Comparison of ENCODE assay signal across 9 mouse cellular contexts in the genomic region with DNA sequence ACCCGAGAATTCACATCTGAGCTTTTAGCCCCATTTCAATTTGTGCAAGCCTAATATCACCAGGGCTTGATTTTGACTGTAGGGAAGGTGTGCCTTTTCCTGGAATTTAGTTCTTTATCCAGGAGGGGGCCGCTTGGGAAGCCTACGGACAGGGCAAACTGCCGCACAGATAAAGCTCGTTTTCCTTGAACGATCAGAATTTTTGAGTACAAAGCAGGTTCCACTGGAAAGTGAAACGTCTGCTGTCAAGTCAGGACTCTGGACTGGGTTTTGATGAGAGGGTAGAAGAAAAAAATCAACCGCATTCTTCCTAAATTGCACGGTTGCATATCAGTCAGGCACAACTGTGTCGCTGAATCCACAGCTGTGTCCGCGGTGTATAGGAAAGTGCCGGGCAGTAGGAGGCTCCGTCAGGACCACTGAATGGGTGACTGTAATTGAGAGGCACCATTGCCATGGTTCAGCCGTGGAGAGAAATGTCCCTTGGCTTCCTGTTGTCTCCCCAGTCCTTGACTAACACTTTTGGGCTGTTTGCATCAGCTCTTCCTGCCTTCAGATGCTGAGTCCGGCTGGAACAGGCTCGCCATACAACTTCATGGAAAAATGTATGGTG. TPM values are rescaled to one million over a fixed set of nuclear protein-coding genes. Genes with fewer than 3 reads are reported as not detected.
DNase-seq lines count a peak whose midpoint lies in the region; ATAC-seq lines count a peak whose summit lies in the region.
"Had no signal": no experiment of that assay in that cellular context is flagged by ENCODE, and none has a peak within 500 bp of the region (broad histone marks: within the 10 kb centered on the region; RNA-seq: fewer than 3 reads in every experiment).

No protein-coding gene starts in this region.

- DNase-seq in heart, adult 11 months: peak; percentile 53
- no peak for DNase-seq in heart, adult 8-10 months (ENCODE audit: low spot score)
- DNase-seq in lung, postnatal 25 days (ENCODE audit: low spot score): no peak
- no peak for DNase-seq in left cerebral cortex, postnatal 10 days (ENCODE audit: extremely low spot score in 1 of 2, low spot score in 2 of 2)
- DNase-seq in spleen, adult 18-20 months: no peak
- DNase-seq: kidney, adult 8-10 months had no signal

- intact Hi-C loops in left cerebral cortex, postnatal 10 days (cut with DNase I): no loop called here

- ATAC-seq in lung, embryonic 16.5 days (ENCODE audit: low read depth): no peak
- no peak for ATAC-seq in limb, embryonic 13.5 days (ENCODE audit: low FRiP score, low read depth)
- no peak for ATAC-seq in stomach, embryonic 16.5 days (ENCODE audit: insufficient read depth, low FRiP score)

- no peak overlapping the region for H3K9ac ChIP-seq in lung, embryonic 16.5 days (ENCODE audit: low read length)
- H3K9ac ChIP-seq in limb, embryonic 13.5 days: no peak overlapping the region
- H3K9ac ChIP-seq in stomach, embryonic 16.5 days (ENCODE audit: low read length): no peak overlapping the region

- 0 out of 2 replicates have a peak overlapping the region, but pooled peaks have one; percentile 7 for H3K4me2 ChIP-seq in lung, embryonic 16.5 days (ENCODE audit: low read depth, low read length)
- peak overlapping the region; percentile 54 for H3K4me2 ChIP-seq in limb, embryonic 13.5 days (replicated peaks)
- H3K4me2 ChIP-seq in stomach, embryonic 16.5 days (ENCODE audit: low read depth, low read length): 0 out of 2 replicates have a peak overlapping the region, but pooled peaks have one; percentile 10

- no peaks in the 10 kb centered on the region for H3K36me3 ChIP-seq in lung, embryonic 16.5 days (ENCODE audit: control insufficient read depth, insufficient read depth, low read length)
- H3K36me3 ChIP-seq in limb, embryonic 13.5 days: no peaks in the 10 kb centered on the region
- no peaks in the 10 kb centered on the region for H3K36me3 ChIP-seq in stomach, embryonic 16.5 days (ENCODE audit: control insufficient read depth, insufficient read depth, low read length)

- WGBS in lung, embryonic 16.5 days: 48% methylated on average over 17 of the region's 17 CpGs
- WGBS in limb, embryonic 13.5 days: 45% methylated on average over 17 of the region's 17 CpGs
- 56% methylated on average over 17 of the region's 17 CpGs for WGBS in stomach, embryonic 16.5 days

- H3K4me3 ChIP-seq in lung, embryonic 16.5 days (ENCODE audit: low read length): no peak overlapping the region
- peak overlapping the region; percentile 11 for H3K4me3 ChIP-seq in limb, embryonic 13.5 days
- H3K4me3 ChIP-seq in stomach, embryonic 16.5 days (replicated peaks; ENCODE audit: low read length): no peak overlapping the region

- H3K27me3 ChIP-seq in lung, embryonic 16.5 days (ENCODE audit: control insufficient read depth, insufficient read depth, low read depth, low read length): no peaks in the 10 kb centered on the region; the same call in 1 of the 2 replicates
- H3K27me3 ChIP-seq in limb, embryonic 13.5 days: peaks cover 10% of the 10 kb centered on the region; the same call in 1 of the 2 replicates
- H3K27me3 ChIP-seq in stomach, embryonic 16.5 days (ENCODE audit: control insufficient read depth, insufficient read depth, low read length): no peaks in the 10 kb centered on the region; the same call in 1 of the 2 replicates

- H3K4me1 ChIP-seq in lung, embryonic 16.5 days (replicated peaks; ENCODE audit: control insufficient read depth, insufficient read depth, low read length): peaks cover 7% of the 10 kb centered on the region
- H3K4me1 ChIP-seq in limb, embryonic 13.5 days: peaks cover 16% of the 10 kb centered on the region
- peaks cover 16% of the 10 kb centered on the region; the same call in 1 of the 2 replicates for H3K4me1 ChIP-seq in stomach, embryonic 16.5 days (ENCODE audit: control insufficient read depth, insufficient read depth, low read length)

- H3K27ac ChIP-seq in lung, embryonic 16.5 days (ENCODE audit: low read length): no peak overlapping the region
- no peak overlapping the region for H3K27ac ChIP-seq in limb, embryonic 13.5 days
- H3K27ac ChIP-seq in stomach, embryonic 16.5 days (ENCODE audit: low read length): no peak overlapping the region

- H3K9me3 ChIP-seq in lung, embryonic 16.5 days (ENCODE audit: control insufficient read depth, low read length): no peaks in the 10 kb centered on the region
- no peaks in the 10 kb centered on the region for H3K9me3 ChIP-seq in limb, embryonic 13.5 days
- H3K9me3 ChIP-seq in stomach, embryonic 16.5 days (replicated peaks; ENCODE audit: control insufficient read depth, low read length): no peaks in the 10 kb centered on the region

RNA-seq across cellular contexts. Expression of a gene that starts 19.2 kb away (rescaled TPM):
- total RNA-seq in heart, adult 8-10 months (2022): 10 to 100 TPM; 53.5 to 61.3 (median 59.5) TPM
- polyA plus RNA-seq in lung, embryonic 16.5 days (2015; fragmentation: Nextera tagmentation; extraction: Ambion mirVana): 97.9 and 104 TPM in 2 replicates
- polyA plus RNA-seq in limb, embryonic 13.5 days (2015; fragmentation: Nextera tagmentation; extraction: Ambion mirVana): 99.0 and 104 TPM in 2 replicates
- 77.1 and 81.1 TPM in 2 replicates for polyA plus RNA-seq in stomach, embryonic 16.5 days (2015; fragmentation: Nextera tagmentation; extraction: Ambion mirVana)
- total RNA-seq in left cerebral cortex, postnatal 10 days (2021): 100 to 1,000 TPM; 179 to 183 TPM
